Mouse (Mus musculus) monocyte, adult 5-6 weeks (primary cell): Measurements from ENCODE around the gene Plxna1. TPM values are rescaled to one million over a fixed set of nuclear protein-coding genes. Genes with fewer than 3 reads are reported as not detected.

Experiments
- ATAC-seq: fragments of 153-309, 156-312 bp; replicated peaks from 2 replicates; pipeline ENCODE4 v1.8.0; 2017; ENCODE audit warnings: mild to moderate bottlenecking; ENCODE audit not compliant: low TSS enrichment, insufficient number of reproducible peaks, severe bottlenecking, poor library complexity, low FRiP score
- total RNA-seq: library from RNA; stranded (forward); fragments of 200-1000, 200-491, 200-594 nt; gene quantifications from 3 replicates; pipeline ENCODE4 v1.2.3, GENCODE M21; 2017

Plxna1 gene
- total RNA-seq, 1 experiment from 2014 or later, result 0.76 TPM

- ATAC-seq, result no peak
These were observed 1.9 kb upstream of the Plxna1 start for GRCm38 (mm10) chr6:89364342-89364741.

DNA sequence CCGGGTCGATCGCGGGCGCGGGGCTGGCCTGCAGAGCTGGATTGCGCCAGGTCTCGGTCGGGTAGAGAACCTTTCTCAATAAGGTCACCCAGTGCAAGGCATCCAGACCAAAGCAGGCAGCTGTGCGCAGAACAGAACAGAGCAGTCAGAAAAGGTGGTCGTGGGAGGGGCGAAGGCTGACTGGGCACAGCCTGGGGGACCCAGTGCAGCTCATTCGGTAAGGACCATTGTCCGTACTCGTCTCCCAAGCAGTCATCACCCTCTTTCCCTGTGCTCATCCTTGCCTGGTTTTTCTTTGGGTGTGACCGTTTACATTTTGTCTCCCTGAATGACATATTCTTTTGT is 659 bp upstream of the Plxna1 start:
- ATAC-seq, result no peak

- ATAC-seq, result no peak
These were observed 771 bp downstream of the Plxna1 start for GRCm38 (mm10) chr6:89361418-89362280.

DNA sequence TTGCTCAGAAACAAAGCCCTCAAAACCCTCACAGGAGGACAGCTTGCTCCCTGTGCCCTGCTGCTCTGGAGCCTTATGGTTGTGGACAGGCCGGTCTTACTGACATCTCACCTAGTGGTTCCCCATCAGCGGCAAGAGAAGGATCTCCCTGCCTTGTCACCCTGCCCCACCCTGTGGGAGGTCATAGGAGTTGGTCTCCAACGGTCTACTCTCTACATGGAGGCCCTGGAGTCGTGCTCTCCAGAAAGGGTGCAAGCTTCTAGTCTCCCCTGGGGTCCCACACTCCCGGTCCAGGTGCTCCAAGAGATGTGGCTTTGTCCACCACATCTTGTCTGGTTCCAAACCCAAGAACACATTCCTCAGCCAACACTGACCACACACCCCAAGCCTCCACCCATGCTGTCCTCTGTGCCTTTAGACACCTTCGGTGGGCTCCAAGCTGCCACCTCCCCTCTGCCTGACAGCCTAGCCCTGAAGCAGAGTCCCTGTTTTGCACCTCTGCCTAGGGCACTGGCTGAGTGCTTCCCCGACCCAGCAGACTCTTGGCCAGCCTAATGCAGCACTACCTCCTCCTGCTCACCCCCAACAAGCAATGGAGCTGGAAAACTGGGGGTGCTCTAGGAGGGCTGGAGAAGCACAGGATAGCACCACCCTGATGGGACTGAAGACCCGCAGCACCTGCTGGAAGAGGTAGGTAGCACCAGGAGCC is 1.6 kb downstream of the Plxna1 start:
- ATAC-seq, result no peak; the same call in 1 of the 2 replicates

DNA sequence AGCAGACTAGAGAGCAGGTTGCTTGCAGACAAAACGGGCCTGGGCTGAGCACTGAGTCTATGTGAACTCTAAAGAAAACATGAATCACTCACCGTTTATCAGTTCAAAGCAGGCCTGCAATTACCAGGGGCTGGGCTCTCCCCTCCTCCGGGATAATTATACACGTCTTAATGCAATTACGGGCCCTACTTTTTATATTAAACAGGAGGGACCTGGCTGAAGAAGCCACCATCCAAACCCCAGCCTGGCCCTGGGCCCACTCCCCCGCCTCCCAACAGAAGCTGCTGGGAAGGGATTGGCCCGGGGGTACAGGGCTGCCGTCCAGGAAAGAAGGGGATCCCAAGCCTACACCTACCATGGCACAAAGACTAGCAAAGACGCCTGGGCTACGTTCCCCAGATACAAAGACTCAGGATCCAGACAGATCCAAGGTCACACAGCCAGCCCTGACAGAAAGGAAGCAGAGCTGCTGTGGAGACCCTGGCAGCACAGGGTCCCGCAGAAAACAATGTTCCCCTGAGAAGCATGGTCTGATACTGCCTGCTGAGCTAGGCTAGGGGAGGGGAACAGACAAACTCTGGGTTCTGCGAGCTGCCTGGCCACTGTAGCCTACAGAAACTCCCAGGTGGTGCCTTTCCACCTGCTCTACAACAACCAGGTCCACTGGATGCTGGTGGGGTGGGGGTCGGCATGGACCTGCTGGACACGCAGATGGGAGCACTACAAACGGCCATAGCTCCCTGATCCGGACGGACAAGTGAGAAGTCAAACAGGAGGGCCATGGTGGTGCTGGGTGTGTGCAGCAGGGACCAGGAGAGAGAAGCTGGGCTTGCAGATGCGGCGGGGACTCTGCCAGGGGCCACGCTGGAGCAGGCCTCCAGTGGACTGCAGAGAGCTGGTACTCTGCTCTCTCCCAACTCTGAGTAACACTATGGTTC is 2.4 kb downstream of the Plxna1 start:
- no peak for ATAC-seq

GRCm38 (mm10) chr6:89359192-89359591 is 3.2 kb downstream of the Plxna1 start:
- ATAC-seq, result no peak

DNA sequence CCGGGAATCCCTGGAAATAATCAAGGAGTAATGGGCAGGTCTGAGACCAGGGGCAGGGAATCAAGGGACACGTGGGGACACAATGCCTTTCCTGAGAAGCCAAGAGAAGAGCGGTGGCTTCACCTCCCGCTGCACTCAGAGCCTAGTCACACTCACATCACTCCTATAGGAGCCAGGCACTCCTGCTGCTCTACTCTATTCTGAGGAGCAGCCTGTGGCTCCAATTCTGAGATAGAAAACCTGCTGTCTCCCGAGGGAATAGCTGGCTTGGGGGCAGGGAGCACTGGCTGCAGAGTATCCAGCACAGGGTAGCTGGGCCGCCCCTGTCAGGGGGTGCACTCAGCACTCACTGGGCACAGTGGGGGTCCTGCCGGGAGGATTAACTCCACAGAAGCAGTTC is 6.8 kb downstream of the Plxna1 start:
- ATAC-seq, result no peak

- no peak for ATAC-seq
These were observed 7.7 kb downstream of the Plxna1 start for GRCm38 (mm10) chr6:89354726-89355125.

DNA sequence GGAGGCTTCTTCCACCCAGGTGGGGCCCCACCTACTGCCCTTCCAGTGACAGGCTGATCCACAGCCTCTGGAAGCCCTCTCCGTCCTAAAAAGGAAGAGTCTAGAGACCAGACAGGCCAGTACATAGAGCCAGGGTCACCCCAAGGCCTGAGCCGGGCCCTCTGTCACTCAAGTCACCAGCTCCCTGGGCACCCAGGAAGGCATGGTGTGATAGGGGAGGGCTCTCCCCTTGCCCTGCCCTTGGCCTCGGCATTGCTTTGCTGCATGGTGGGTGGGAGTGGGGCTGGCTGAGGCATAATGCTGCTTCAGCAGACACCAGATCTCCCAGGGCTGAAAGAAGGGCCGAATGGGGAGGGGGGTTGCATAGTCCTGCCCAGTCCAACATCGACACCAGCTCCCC is 8.3 kb downstream of the Plxna1 start:
- ATAC-seq, result no peak

DNA sequence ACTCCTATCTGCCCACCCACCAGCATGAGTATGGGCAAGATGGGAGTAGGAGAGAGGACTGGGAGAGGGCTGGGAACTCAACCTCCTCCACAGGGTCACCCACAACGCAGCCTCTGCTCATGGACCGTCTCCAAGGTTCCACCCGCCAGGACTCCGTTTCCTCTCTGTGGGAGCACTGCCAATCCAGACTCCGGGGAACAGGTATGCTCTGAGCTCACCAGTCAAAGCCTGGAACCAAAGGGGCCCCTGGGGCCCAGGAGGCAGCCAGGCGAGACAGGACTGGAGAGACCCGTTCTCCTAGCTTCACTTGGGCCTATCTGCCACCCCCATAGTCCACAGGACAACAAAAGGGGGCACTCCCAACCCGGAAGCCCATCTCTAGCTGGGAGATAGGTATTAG is 9.3 kb downstream of the Plxna1 start:
- ATAC-seq, result no peak

DNA sequence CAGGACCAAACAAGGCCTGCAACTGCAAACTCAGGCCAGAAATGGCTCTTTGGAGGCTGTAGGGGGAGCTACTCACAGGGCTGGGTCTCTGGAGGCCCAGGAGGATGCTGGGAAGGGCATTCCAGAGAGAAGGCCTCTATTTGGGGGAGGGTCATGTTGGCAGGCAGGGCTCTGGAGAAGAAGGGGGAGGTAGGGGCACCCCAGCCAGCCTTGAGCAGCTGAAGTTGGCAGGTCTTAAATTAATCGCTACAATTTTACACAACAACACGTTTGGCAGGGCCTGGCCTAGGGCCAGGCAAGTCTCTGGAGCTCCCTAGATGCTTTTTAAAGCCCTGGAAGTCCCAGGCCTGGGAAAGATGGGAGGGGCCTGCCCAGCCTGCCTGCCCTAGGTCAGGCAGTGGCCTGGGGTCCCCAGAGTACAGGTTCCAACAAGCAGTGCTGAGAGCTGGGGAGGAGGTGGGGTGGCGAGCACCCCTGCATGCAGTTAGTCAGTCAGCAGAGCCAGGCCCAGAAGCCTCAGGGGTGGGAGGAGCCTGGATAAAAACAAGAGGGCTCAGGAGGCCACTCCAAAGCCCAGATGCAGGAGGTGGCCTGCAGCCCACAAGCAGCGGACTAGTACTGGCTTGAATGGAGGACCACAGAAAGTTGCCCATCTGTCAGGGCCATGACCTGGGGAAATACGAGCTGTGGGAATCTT is 10.8 kb downstream of the Plxna1 start:
- ATAC-seq, result no peak

DNA sequence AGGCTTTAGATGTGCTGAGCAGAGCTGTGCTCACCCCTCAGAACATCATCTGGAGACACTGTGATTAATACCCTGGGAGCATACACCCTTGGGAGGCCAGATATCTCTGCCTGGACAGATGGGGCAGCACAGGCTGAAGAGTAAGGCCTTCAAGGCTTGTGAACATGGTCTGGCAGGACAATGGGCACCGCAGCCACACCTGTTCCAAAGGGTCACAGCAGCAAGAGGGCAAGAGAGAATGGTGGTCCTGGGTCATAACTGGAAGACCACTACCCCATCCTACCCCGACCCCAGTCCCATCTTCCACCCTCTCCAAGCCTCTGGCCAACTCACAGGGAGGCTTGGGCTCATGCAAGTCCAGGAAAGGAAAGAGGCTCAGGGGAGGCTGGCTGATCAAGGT is 11.9 kb downstream of the Plxna1 start:
- no peak for ATAC-seq

DNA sequence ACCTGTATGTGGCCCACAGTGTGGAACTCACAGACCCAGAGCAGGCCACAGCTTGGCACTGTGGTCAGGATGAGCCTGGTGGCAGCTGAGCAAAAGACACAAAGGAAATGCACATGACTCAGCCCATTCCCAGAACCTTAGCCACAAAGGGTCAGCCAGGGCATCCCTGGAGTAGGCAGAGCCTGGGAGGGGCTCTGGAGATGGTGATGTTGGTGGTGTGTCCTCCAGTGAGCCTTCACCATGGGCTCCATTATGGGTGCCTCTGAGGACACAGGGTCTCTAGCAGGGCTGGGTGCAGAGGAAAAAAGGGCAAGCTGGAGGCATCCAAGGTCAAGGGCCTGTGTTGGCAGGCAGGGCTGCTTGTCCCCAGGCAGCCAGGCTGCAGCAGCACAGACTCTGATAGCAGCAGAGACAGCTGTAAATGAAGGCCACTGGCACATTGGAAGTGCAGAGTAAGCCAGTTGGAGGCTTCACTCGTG is 12.3 kb downstream of the Plxna1 start:
- no peak for ATAC-seq

DNA sequence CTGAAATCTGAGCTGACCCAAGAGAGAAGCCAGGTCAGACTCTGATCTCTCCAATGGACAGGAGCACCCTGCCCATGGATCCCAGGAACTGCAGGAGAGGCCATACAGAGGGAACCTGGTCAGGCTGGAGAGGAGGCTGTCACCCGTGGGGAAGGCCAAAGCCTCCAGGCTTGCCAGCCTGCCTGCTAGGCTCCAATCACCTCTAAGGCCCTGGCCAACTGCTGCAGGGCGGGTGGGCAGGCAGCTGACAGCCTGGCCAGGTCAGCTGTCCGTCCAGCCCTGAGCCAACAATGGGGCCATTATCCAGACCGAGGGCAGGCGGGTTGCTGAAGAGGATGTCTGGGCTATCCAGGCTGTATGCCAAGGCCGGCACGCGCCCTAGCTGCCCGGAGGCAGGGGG is 14.1 kb downstream of the Plxna1 start:
- ATAC-seq, result no peak

DNA sequence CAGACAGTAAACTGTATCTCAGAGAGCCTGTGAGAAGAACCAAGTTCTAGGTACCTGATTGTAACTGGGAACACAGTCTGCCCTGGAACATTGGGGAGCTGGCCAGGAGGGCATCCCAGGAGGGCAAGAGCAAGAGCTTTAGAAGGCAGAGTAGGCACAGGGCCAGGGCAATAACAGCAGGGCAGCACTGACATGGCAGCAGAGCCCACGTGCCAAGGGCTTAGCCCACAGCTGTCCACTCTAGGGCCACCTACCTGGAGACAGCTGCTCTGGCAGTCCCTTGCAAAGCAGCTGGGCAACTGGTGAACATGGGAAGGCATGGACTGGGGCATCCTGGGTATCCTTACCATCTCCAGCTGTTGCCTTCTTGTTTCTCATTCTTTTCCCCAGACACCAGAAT is 14.6 kb downstream of the Plxna1 start:
- no peak for ATAC-seq

DNA sequence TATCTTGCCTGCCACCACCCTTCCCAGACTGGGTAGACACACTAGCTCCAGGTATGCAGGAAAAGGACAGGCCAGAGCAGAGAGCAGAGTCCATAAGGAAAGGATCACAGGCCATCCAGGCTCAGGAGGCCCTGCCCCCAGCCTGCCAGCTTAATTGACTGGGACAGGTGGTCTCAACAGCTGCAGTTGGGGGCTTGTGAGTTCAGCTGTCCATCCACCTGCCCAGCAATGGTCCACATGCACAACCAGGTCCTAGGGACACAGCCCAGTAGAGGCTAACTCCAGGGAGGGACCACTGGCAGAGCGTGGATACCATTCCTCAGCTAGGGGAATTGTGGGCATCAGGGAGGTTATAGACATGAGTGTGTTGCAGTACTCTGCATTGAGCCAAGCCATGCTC is 16.6 kb downstream of the Plxna1 start:
- no peak for ATAC-seq

GRCm38 (mm10) chr6:89345486-89345785 is 17.0 kb downstream of the Plxna1 start:
- ATAC-seq, result no peak

- ATAC-seq, result no peak
These were observed 17.6 kb downstream of the Plxna1 start for GRCm38 (mm10) chr6:89344613-89345485.
